Mouse (Mus musculus) bone marrow, adult 2 months (tissue): ENCODE data around the gene Olfr1195.

Experiments
- CTCF ChIP-seq: fragments of 200-500 bp; IDR thresholded peaks from 2 replicates; pipeline ENCODE4 v1.5.1; 2011; ENCODE audit warnings: low read length, control low read depth; ENCODE audit not compliant: control insufficient read depth, insufficient read depth
- POLR2A ChIP-seq: fragments of 200-500 bp; IDR thresholded peaks from 2 replicates; pipeline ENCODE4 v1.6.1; 2011; ENCODE audit warnings: low read depth, mild to moderate bottlenecking, control low read depth, low read length, borderline replicate concordance; ENCODE audit not compliant: control insufficient read depth

- no peak for TF ChIP-seq POLR2A
- TF ChIP-seq CTCF: no peak
Observed at GRCm38 (mm10) chr2:88704497-88704896, 15.5 kb upstream of the Olfr1195 start, which contains the start of gene Olfr1196.
